Mouse (Mus musculus) forebrain, postnatal 0 days (tissue): ENCODE measurements at regions not wholly inside any gene's neighbourhood (a gene's known extent, or its start where the extent isn't known, plus 50 kb on each side); places are given as distances from the start of the nearest gene placed in this dataset.
A peak's percentile ranks its signal among the peaks of the same experiment; 100 is the strongest.

ENCODE experiments used
- ATAC-seq: fragments of 200-750 bp; cut with Nextera tagmentation; 2 replicates; pipeline ENCODE4 v1.8.0; 2017; ENCODE audit warnings: mild to moderate bottlenecking, moderate library complexity
- DNase-seq: peaks from one replicate; pipeline ENCODE4 v3.0.0-alpha.2; 2015
- H3K27ac ChIP-seq: fragments of 300-500 bp; sonication (generic); 2 replicates; pipeline ENCODE4 v1.5.1; 2014; ENCODE audit warnings: low read depth, mild to moderate bottlenecking, antibody characterized with exemption, low read length, moderate library complexity, mixed read lengths
- H3K27me3 ChIP-seq: fragments of 300-500 bp; sonication (generic); 2 replicates; pipeline ENCODE4 v1.6.1; 2014; ENCODE audit warnings: mild to moderate bottlenecking, low read length, mixed read lengths; ENCODE audit not compliant: insufficient read depth
- H3K36me3 ChIP-seq: fragments of 300-500 bp; sonication (generic); 2 replicates; pipeline ENCODE4 v1.6.1; 2014; ENCODE audit warnings: mild to moderate bottlenecking, moderate library complexity; ENCODE audit not compliant: insufficient read depth
- H3K4me1 ChIP-seq: fragments of 300-500 bp; sonication (generic); 2 replicates; pipeline ENCODE4 v1.6.1; 2014; ENCODE audit warnings: antibody characterized with exemption; ENCODE audit not compliant: insufficient read depth
- H3K4me2 ChIP-seq: fragments of 300-500 bp; sonication (generic); 2 replicates; pipeline ENCODE4 v1.6.1; 2014; ENCODE audit warnings: low read depth, mild to moderate bottlenecking, moderate library complexity
- H3K4me3 ChIP-seq: fragments of 300-500 bp; sonication (generic); 2 replicates; pipeline ENCODE4 v1.5.1; 2014; ENCODE audit warnings: low read depth, low read length, mixed read lengths
- H3K9ac ChIP-seq: fragments of 300-500 bp; sonication (generic); 2 replicates; pipeline ENCODE4 v1.6.1; 2014; ENCODE audit warnings: mild to moderate bottlenecking
- H3K9me3 ChIP-seq: fragments of 300-500 bp; sonication (generic); 2 replicates; pipeline ENCODE4 v1.6.1; 2016; ENCODE audit warnings: low read length
- CTCF ChIP-seq: sonication (generic); IDR thresholded peaks from 2 replicates; pipeline ENCODE4 v1.5.1; 2016; ENCODE audit warnings: antibody characterized with exemption, control low read depth, low read depth
- WGBS: fragments of 180-500 bp; shearing (Covaris S2); extraction: QIAGEN DNeasy Blood & Tissue Kit; methylation state at CpG from one replicate; pipeline ENCODE4 v1.1.7; 2014; 5-methylcytosine and 5-hydroxymethylcytosine counted together

DNA sequence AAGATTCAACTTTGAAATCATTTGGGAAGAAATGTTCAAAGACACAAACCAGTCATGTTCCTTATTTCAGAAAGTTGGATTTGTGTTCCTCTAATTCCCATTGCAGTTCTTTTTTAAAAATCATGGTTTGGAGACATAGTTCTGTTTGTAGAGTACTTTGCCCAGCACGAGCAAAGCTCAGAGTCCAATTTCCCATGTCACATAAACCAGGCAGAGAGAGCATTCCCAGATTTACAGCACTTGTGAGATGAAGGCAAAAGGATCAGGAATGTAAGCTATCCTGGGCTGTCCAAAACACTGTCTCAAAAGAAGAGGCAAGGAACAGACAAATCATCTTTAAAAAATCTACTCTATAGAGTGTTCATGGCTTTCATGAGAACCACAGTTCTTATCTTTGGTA, 303.3 kb upstream of the Robo2 start:
- Histone ChIP-seq H3K4me1 (no peaks in the 10 kb centered on the region), H3K9me3 (no peaks in the 10 kb centered on the region), H3K4me3 (no peak overlapping the region), H3K4me2 (no peak overlapping the region), H3K36me3 (no peaks in the 10 kb centered on the region), H3K9ac (no peak overlapping the region), H3K27me3 (no peaks in the 10 kb centered on the region), H3K27ac (no peak overlapping the region)
- WGBS: 86% methylated on average over 1 of the region's 1 CpGs
- no peak for TF ChIP-seq CTCF
- ATAC-seq (no peak), DNase-seq (no peak)

DNA sequence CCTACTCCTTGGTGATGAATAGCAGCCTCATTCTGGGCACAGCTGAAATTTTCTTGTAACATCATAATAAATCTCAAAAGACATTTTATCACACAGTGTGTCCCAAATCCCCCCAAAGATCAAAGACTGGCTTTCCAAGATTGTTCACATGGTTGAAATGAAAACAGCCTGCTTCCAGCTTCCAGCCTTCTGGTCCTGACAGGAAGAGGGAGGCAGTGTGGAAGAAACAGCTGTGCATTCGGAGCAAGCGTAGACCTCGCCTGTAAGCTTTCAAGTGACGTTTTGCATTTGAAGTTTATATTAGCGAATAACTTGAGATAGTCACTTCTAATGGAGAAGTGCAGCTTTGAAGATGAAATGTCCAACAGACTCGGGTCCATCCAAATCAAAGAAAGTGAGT, 300.9 kb upstream of the Robo2 start:
- H3K36me3 ChIP-seq: no peaks in the 10 kb centered on the region
- H3K4me2 ChIP-seq: no peak overlapping the region
- no peak overlapping the region for H3K27ac ChIP-seq
- DNase-seq (no peak), ATAC-seq (no peak)
- no peaks in the 10 kb centered on the region for H3K4me1 ChIP-seq
- H3K9me3 ChIP-seq: no peaks in the 10 kb centered on the region
- no peak overlapping the region for H3K4me3 ChIP-seq
- TF ChIP-seq CTCF: no peak
- H3K27me3 ChIP-seq: no peaks in the 10 kb centered on the region
- no peak overlapping the region for H3K9ac ChIP-seq
- WGBS: 63% methylated on average over 6 of the region's 6 CpGs

DNA sequence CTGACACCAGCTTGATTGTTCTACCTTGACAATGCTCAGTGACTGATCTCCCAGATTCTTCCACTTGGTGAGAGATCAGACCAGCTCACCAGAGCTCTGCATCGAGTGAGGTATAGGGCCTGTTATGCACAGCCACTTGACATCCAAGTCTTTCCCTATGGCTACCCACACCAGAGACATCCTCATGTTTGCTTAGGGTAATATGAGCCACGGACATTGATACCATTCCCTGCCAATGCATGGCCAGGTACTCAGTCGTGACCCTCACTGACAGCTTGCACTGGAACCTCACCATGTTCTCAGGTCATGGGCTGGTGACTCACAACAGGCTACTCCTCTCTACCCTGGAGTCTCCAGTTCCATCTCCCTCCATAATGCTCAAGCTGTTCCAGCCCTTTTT, 290.4 kb upstream of the Robo2 start:
- no peak for ATAC-seq
- no peaks in the 10 kb centered on the region for H3K27me3 ChIP-seq
- no peak overlapping the region for H3K27ac ChIP-seq
- H3K36me3 ChIP-seq: no peaks in the 10 kb centered on the region
- H3K9me3 ChIP-seq: no peaks in the 10 kb centered on the region
- WGBS: 87% methylated on average over 3 of the region's 3 CpGs
- no peak overlapping the region for H3K4me3 ChIP-seq
- no peaks in the 10 kb centered on the region for H3K4me1 ChIP-seq
- H3K4me2 ChIP-seq: no peak overlapping the region
- no peak for TF ChIP-seq CTCF
- H3K9ac ChIP-seq: no peak overlapping the region
- no peak for DNase-seq

DNA sequence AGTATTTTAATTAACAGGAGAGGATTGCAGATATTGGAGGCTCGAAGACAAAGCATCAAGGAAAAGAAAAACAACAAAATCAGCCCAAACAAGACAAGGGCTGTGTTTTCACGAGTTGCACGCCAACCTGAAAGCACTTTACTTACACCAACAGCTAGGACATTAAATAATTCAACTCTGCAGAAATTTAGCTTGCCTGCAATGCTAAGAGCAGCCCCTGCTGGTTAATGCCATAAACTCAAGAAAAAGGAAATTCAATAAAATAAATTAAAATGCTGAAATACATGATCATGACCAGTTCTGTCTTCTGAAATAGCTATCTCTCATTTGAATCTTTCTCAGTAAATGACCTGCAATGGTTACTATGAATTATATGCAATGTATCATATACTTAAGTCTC, 271.7 kb upstream of the Robo2 start:
- H3K9ac ChIP-seq: no peak overlapping the region
- no peaks in the 10 kb centered on the region for H3K27me3 ChIP-seq
- 22% methylated on average over 3 of the region's 3 CpGs for WGBS
- peak; percentile 53; the same call in 1 of the 2 replicates for ATAC-seq
- no peak overlapping the region for H3K27ac ChIP-seq
- H3K4me1 ChIP-seq: no peaks in the 10 kb centered on the region
- H3K36me3 ChIP-seq: no peaks in the 10 kb centered on the region
- H3K9me3 ChIP-seq: no peaks in the 10 kb centered on the region
- no peak overlapping the region for H3K4me2 ChIP-seq
- peak; percentile 76 for TF ChIP-seq CTCF
- no peak overlapping the region for H3K4me3 ChIP-seq
- peak; percentile 74 for DNase-seq

DNA sequence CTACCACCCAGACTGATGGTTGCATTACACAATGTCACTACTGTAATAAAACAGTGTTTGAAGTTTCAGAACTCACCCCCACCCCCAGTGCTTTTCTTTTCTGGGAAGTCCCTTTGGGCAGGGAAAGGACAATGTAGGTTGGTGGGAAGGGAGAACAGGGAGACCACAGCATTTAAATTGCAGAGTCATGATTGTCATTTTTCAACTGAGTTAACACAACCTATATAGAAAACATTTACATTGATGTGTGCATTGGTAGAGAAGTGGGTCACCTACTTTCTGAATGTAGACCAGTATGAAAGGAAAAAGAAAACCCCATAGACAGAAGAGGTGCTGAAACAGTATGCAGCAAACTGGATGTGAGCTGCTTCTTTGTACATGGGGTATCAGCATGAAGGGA, 264.0 kb upstream of the Robo2 start:
- DNase-seq (no peak), ATAC-seq (no peak)
- H3K27me3 ChIP-seq: no peaks in the 10 kb centered on the region
- H3K4me3 ChIP-seq: no peak overlapping the region
- H3K4me2 ChIP-seq: no peak overlapping the region
- H3K36me3 ChIP-seq: no peaks in the 10 kb centered on the region
- H3K4me1 ChIP-seq: no peaks in the 10 kb centered on the region
- no peak overlapping the region for H3K9ac ChIP-seq
- H3K9me3 ChIP-seq: no peaks in the 10 kb centered on the region
- H3K27ac ChIP-seq: no peak overlapping the region
- no peak for TF ChIP-seq CTCF

DNA sequence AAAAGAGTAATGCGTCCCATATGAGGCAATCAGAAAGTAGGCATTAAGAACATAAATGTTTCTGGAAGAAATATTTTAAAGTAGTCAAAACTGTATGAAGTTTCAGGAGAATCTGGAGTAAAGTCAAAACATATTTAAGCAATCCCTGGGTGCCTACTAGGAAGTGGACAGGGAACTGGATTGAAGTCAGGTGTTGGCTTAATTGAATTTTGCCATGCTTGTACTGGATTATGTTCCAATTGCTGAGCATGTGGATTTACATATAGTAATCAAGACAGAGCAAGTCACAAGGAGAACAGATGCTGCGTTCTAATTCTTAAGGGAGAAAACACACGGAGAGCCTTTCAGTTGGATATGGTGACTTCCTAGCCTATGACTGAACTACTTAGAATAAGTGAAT, 259.8 kb upstream of the Robo2 start:
- H3K36me3 ChIP-seq: no peaks in the 10 kb centered on the region
- H3K9ac ChIP-seq: no peak overlapping the region
- no peak overlapping the region for H3K4me3 ChIP-seq
- no peak for ATAC-seq
- no peaks in the 10 kb centered on the region for H3K4me1 ChIP-seq
- H3K27ac ChIP-seq: no peak overlapping the region
- H3K27me3 ChIP-seq: no peaks in the 10 kb centered on the region
- WGBS: 83% methylated on average over 3 of the region's 3 CpGs
- no peaks in the 10 kb centered on the region for H3K9me3 ChIP-seq
- H3K4me2 ChIP-seq: no peak overlapping the region
- no peak for TF ChIP-seq CTCF
- no peak for DNase-seq

DNA sequence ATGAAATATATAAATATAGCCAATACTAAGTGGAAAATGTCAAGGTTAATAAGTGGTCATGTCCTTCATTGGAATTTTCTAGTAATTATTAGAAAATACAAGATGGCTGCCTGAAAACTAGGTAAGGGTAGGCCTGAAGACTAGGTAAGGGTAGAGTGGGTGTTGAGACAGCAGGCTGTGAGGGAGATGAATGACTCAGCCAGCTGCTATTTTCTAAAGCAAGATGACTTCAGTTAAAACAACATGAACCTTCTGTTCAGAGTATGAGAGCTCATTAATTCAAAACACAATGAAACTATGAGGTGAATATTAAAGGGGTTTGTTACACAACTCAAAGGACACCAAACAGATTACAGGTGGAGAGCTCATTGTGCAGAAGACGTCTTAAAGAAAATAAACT, 252.7 kb upstream of the Robo2 start:
- H3K27me3 ChIP-seq: no peaks in the 10 kb centered on the region
- no peaks in the 10 kb centered on the region for H3K9me3 ChIP-seq
- H3K36me3 ChIP-seq: no peaks in the 10 kb centered on the region
- no peak overlapping the region for H3K9ac ChIP-seq
- no peak overlapping the region for H3K4me3 ChIP-seq
- H3K4me2 ChIP-seq: no peak overlapping the region
- H3K4me1 ChIP-seq: no peaks in the 10 kb centered on the region
- ATAC-seq (no peak), DNase-seq (no peak)
- no peak for TF ChIP-seq CTCF
- 45% methylated on average over 1 of the region's 1 CpGs for WGBS
- H3K27ac ChIP-seq: no peak overlapping the region

DNA sequence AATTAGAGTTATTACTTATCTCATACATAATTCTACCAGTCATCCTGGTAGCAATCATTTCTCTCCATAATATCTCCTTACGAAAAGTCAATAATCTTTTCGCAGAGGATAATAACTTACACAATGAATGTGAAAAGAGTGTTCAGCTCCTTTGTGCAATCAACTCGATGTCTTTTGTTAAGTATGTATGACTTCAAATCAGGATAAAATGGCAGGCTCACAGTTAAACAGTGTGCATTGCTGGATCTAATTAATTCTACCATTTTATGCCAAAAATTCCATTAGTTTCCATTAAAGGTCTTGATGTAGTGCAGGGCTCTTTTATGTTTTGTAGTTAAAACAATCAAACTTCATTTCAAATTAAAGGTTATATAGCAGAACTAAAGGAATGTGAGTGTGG, 239.6 kb upstream of the Robo2 start:
- DNase-seq (peak; percentile 11), ATAC-seq (peak; percentile 75; the same call in 1 of the 2 replicates)
- Histone ChIP-seq H3K4me2 (no peak overlapping the region), H3K4me1 (no peaks in the 10 kb centered on the region), H3K9me3 (no peaks in the 10 kb centered on the region), H3K9ac (no peak overlapping the region), H3K36me3 (no peaks in the 10 kb centered on the region), H3K27me3 (no peaks in the 10 kb centered on the region), H3K4me3 (no peak overlapping the region), H3K27ac (no peak overlapping the region)
- 42% methylated on average over 3 of the region's 3 CpGs for WGBS
- TF ChIP-seq CTCF: no peak
